Mouse (Mus musculus) cerebellum, postnatal 14 days (tissue): ENCODE measurements around the gene Rab5c.

Experiments used
- DNase-seq, 2 experiments: peaks; one replicate each; pipeline ENCODE4 v3.0.0; 2021; ENCODE audit warnings: mixed read lengths in 2 of 2

Gene Rab5c

GRCm38 (mm10) chr11:100692164-100692616 is 45.8 kb downstream of the Rab5c start, which contains the start of gene Zfp385c:
TSS of gene Zfp385c (minus strand) at chr11:100692455.
- DNase-seq: no peak

GRCm38 (mm10) chr11:100690389-100690788 is 47.6 kb downstream of the Rab5c start:
- DNase-seq: no peak

GRCm38 (mm10) chr11:100688443-100688842 is 49.6 kb downstream of the Rab5c start:
- no peak for DNase-seq

GRCm38 (mm10) chr11:100687265-100687664 is 50.8 kb downstream of the Rab5c start:
- no peak for DNase-seq

GRCm38 (mm10) chr11:100685371-100685770 is 52.6 kb downstream of the Rab5c start:
- no peak for DNase-seq

- DNase-seq: no peak
Measured at GRCm38 (mm10) chr11:100684084-100684483, 53.9 kb downstream of the Rab5c start.

- DNase-seq: no peak
Measured at GRCm38 (mm10) chr11:100682526-100682925, 55.5 kb downstream of the Rab5c start.

GRCm38 (mm10) chr11:100681826-100682225 is 56.2 kb downstream of the Rab5c start:
- no peak for DNase-seq

- no peak for DNase-seq
Measured at GRCm38 (mm10) chr11:100677810-100678209, 60.2 kb downstream of the Rab5c start.

- DNase-seq: peak; percentile 39 to 63
Measured at GRCm38 (mm10) chr11:100673169-100673568, 64.8 kb downstream of the Rab5c start.

GRCm38 (mm10) chr11:100671956-100672355 is 66.1 kb downstream of the Rab5c start:
- peak; percentile 59 to 63 for DNase-seq

GRCm38 (mm10) chr11:100671049-100671448 is 67.0 kb downstream of the Rab5c start:
- no peak for DNase-seq
